12 mouse cellular contexts compared by ENCODE assay signal in genomic region chr14:48241335-48241734, GRCm38 (mm10).
"Had no signal": no experiment of that assay in that cellular context is flagged by ENCODE, and none has a peak within 500 bp of the region (broad histone marks: within the 10 kb centered on the region; RNA-seq: fewer than 3 reads in every experiment).

No protein-coding gene starts in this region.

- DNase-seq: gastrocnemius, adult 2 months; gastrocnemius, postnatal 10 days; gastrocnemius, postnatal 25 days; heart, postnatal 10 days; heart, postnatal 4 days; kidney, adult 18-20 months; kidney, adult 8-10 months; kidney, postnatal 10 days; kidney, postnatal 25 days; kidney, postnatal 4 days; liver; liver, embryonic 13.5 days had no signal
